Mouse (Mus musculus) CH12.LX (cell line): Measurements from ENCODE around the gene Tmem186.

ENCODE experiments used
- CTCF ChIP-seq, 2 experiments: IDR thresholded peaks in 1 of 2; conservative IDR thresholded peaks in 1 of 2; 2 replicates each; pipeline ENCODE4 v1.5.1; 2011 to 2012; ENCODE audit warnings: low read depth in 2 of 2, low read length in 2 of 2, improper control_type of control experiment in 1 of 2, inconsistent platforms in 1 of 2, mild to moderate bottlenecking in 1 of 2, moderate library complexity in 1 of 2
- EP300 ChIP-seq: IDR thresholded peaks from 2 replicates; pipeline ENCODE4 v1.6.1; 2011; ENCODE audit warnings: low read length, improper control_type of control experiment
- JUND ChIP-seq: conservative IDR thresholded peaks from 2 replicates; pipeline ENCODE4 v1.6.1; 2011; ENCODE audit warnings: low read depth, low read length, improper control_type of control experiment
- POLR2A ChIP-seq: IDR thresholded peaks from 2 replicates; pipeline ENCODE4 v1.6.1; 2011; ENCODE audit warnings: low read depth, mild to moderate bottlenecking, improper control_type of control experiment, low read length
- SIN3A ChIP-seq: IDR thresholded peaks from 2 replicates; pipeline ENCODE4 v1.6.1; 2012; ENCODE audit warnings: low read length, improper control_type of control experiment, inconsistent platforms
- TBP ChIP-seq: conservative IDR thresholded peaks from 2 replicates; pipeline ENCODE4 v1.6.1; 2011; ENCODE audit warnings: low read depth, low read length, improper control_type of control experiment
- ZC3H11A ChIP-seq: IDR thresholded peaks from 2 replicates; pipeline ENCODE4 v1.6.1; 2012; ENCODE audit warnings: low read depth, mild to moderate bottlenecking, inconsistent platforms, low read length, improper control_type of control experiment

GRCm38 (mm10) chr16:8643855-8644254, 6.3 kb upstream of the Tmem186 start:
- TF ChIP-seq CTCF (conservative IDR thresholded peaks at IDR 0.05 in 1 of 2, IDR thresholded peaks at IDR 0.05 in 1 of 2; ENCODE audit: low read depth in 2 of 2, low read length in 2 of 2) (peak; percentile 86 to 97), ZC3H11A (no peak), POLR2A (no peak), SIN3A (no peak), EP300 (no peak), TBP (no peak), JUND (no peak)
